Mouse (Mus musculus): Measurements from ENCODE around the gene Prr29.
A peak's percentile ranks its signal among the peaks of the same experiment; 100 is the strongest.
"Not testable (repeated sequence)": the region's sequence is repeated elsewhere in the genome, so short reads cannot be mapped to it uniquely, and the experiment has no call there.

Gene Prr29

GRCm38 (mm10) chr11:106365366-106365765 lies at the start of gene Prr29:
Prr29 (plus strand) TSS chr11:106365472.
- no peak for DNase-seq (ENCODE audit: low spot score)

- DNase-seq (ENCODE audit: low spot score) = no peak
Observed at GRCm38 (mm10) chr11:106316416-106316815, 48.9 kb upstream of the Prr29 start.

- no peak for DNase-seq (ENCODE audit: low spot score)
Observed at GRCm38 (mm10) chr11:106317801-106318200, 47.5 kb upstream of the Prr29 start.

- peak; percentile 77 for DNase-seq (ENCODE audit: low spot score)
Observed at GRCm38 (mm10) chr11:106318406-106319366, 46.6 kb upstream of the Prr29 start.

- DNase-seq (ENCODE audit: low spot score) = no peak
Observed at GRCm38 (mm10) chr11:106324858-106325257, 40.4 kb upstream of the Prr29 start.

- DNase-seq (ENCODE audit: low spot score) = peak; percentile 67
Observed at GRCm38 (mm10) chr11:106325566-106326206, 39.6 kb upstream of the Prr29 start.

- DNase-seq (ENCODE audit: low spot score) = no peak
Observed at GRCm38 (mm10) chr11:106326475-106326874, 38.8 kb upstream of the Prr29 start.

GRCm38 (mm10) chr11:106328521-106328920 lies 36.8 kb upstream of the Prr29 start:
- DNase-seq (ENCODE audit: low spot score) = no peak

GRCm38 (mm10) chr11:106329128-106329527 lies 36.1 kb upstream of the Prr29 start:
- DNase-seq (ENCODE audit: low spot score) = no peak

- peak; percentile 29 for DNase-seq (ENCODE audit: low spot score)
Observed at GRCm38 (mm10) chr11:106329682-106330081, 35.6 kb upstream of the Prr29 start.

- no peak for DNase-seq (ENCODE audit: low spot score)
Observed at GRCm38 (mm10) chr11:106332458-106332857, 32.8 kb upstream of the Prr29 start.

- DNase-seq (ENCODE audit: low spot score) = no peak
Observed at GRCm38 (mm10) chr11:106334066-106334465, 31.2 kb upstream of the Prr29 start.

- DNase-seq (ENCODE audit: low spot score) = no peak
Observed at GRCm38 (mm10) chr11:106338029-106338428, 27.2 kb upstream of the Prr29 start.

GRCm38 (mm10) chr11:106338870-106339269 lies 26.4 kb upstream of the Prr29 start:
- DNase-seq (ENCODE audit: low spot score) = no peak

- DNase-seq (ENCODE audit: low spot score) = not testable (repeated sequence)
Observed at GRCm38 (mm10) chr11:106339323-106339722, 25.9 kb upstream of the Prr29 start.

GRCm38 (mm10) chr11:106340990-106341520 lies 24.2 kb upstream of the Prr29 start:
- DNase-seq (ENCODE audit: low spot score) = no peak

- DNase-seq (ENCODE audit: low spot score) = no peak
Observed at GRCm38 (mm10) chr11:106344910-106345309, 20.4 kb upstream of the Prr29 start.

GRCm38 (mm10) chr11:106349772-106350171 lies 15.5 kb upstream of the Prr29 start:
- no peak for DNase-seq (ENCODE audit: low spot score)

- peak; percentile 74 for DNase-seq (ENCODE audit: low spot score)
Observed at GRCm38 (mm10) chr11:106350853-106351252, 14.4 kb upstream of the Prr29 start.

GRCm38 (mm10) chr11:106351253-106351652 lies 14.0 kb upstream of the Prr29 start:
- DNase-seq (ENCODE audit: low spot score) = peak; percentile 36

- DNase-seq (ENCODE audit: low spot score) = no peak
Observed at GRCm38 (mm10) chr11:106351941-106352340, 13.3 kb upstream of the Prr29 start.

GRCm38 (mm10) chr11:106353188-106353587 lies 12.1 kb upstream of the Prr29 start, which contains the start of gene Scn4a:
Scn4a (minus strand) TSS chr11:106353288.
- no peak for DNase-seq (ENCODE audit: low spot score)

GRCm38 (mm10) chr11:106354181-106354580 lies 11.1 kb upstream of the Prr29 start:
- no peak for DNase-seq (ENCODE audit: low spot score)

Data from MN1 (cell line).